ENCODE assay signal across 8 mouse cellular contexts in genomic region chr6:83571840-83572667, GRCm38 (mm10). TPM values are rescaled to one million over a fixed set of nuclear protein-coding genes. Genes with fewer than 3 reads are reported as not detected.
DNase-seq lines count a peak whose midpoint lies in the region; ATAC-seq lines count a peak whose summit lies in the region.

No protein-coding gene starts in this region.

- H3K9ac ChIP-seq in lung, embryonic 16.5 days (ENCODE audit: low read length) = peak overlapping the region; percentile 74

- H3K4me1 ChIP-seq in lung, embryonic 16.5 days (replicated peaks; ENCODE audit: control insufficient read depth, insufficient read depth, low read length) = peaks cover 8% of the 10 kb centered on the region

- H3K27ac ChIP-seq in lung, embryonic 16.5 days (ENCODE audit: low read length) = peak overlapping the region; percentile 36

- H3K9me3 ChIP-seq in lung, embryonic 16.5 days (ENCODE audit: control insufficient read depth, low read length) = no peaks in the 10 kb centered on the region

- no peaks in the 10 kb centered on the region for H3K27me3 ChIP-seq in lung, embryonic 16.5 days (ENCODE audit: control insufficient read depth, insufficient read depth, low read depth, low read length)

- peak; percentile 93 for DNase-seq in MEL-GATA-1-ER (ENCODE audit: extremely low read depth, low read depth)
- peak; percentile 86 for DNase-seq in cerebellum, adult 8-10 months
- DNase-seq in forelimb bud, embryonic 11.5 days (ENCODE audit: low read depth, low spot score) = peak; percentile 90
- peak; percentile 84 for DNase-seq in layer of hippocampus, adult 9-10 months (ENCODE audit: low spot score)
- peak; percentile 69 for DNase-seq in ovary, postnatal 10 days (ENCODE audit: low spot score)
- DNase-seq in thymus, postnatal 10 days (ENCODE audit: low spot score in 2 of 2) = peak; percentile 79 to 80

- peak overlapping the region; percentile 55 for H3K4me2 ChIP-seq in lung, embryonic 16.5 days (ENCODE audit: low read depth, low read length)

- H3K4me3 ChIP-seq in lung, embryonic 16.5 days (ENCODE audit: low read length) = peak overlapping the region; percentile 68

- peak; percentile 98 for ATAC-seq in hematopoietic stem cell, adult 5-6 weeks (replicated peaks in 1 of 2; ENCODE audit: insufficient read depth in 1 of 2, low FRiP score in 2 of 2, low TSS enrichment in 1 of 2, low read depth in 1 of 2, poor library complexity in 2 of 2, severe bottlenecking in 2 of 2)
- ATAC-seq in lung, embryonic 16.5 days (ENCODE audit: low read depth) = peak; percentile 97

- H3K36me3 ChIP-seq in lung, embryonic 16.5 days (ENCODE audit: control insufficient read depth, insufficient read depth, low read length) = no peaks in the 10 kb centered on the region

- 4% methylated on average over 37 of the region's 37 CpGs for WGBS in lung, embryonic 16.5 days

RNA-seq across cellular contexts. Expression of gene Stambp, which starts 0.5 kb away (rescaled TPM):
- 6.0 and 10.6 TPM in 2 replicates for total RNA-seq in hematopoietic stem cell, adult 5-6 weeks (2017)
- polyA plus RNA-seq in lung, embryonic 16.5 days (2015; fragmentation: Nextera tagmentation; extraction: Ambion mirVana) = 25.8 and 28.0 TPM in 2 replicates

RNA-seq across cellular contexts. Expression of gene Actg2, which starts 36.0 kb away (rescaled TPM):
- not detected in 2 replicates for total RNA-seq in hematopoietic stem cell, adult 5-6 weeks (2017)
- 123 and 128 TPM in 2 replicates for polyA plus RNA-seq in lung, embryonic 16.5 days (2015; fragmentation: Nextera tagmentation; extraction: Ambion mirVana)

Comparison
In these comparisons a context has a peak if more than half of its experiments do, and no peak if none do; other contexts are left out.
1. Peak in every context shown above with its lines: DNase-seq, ATAC-seq, H3K4me3 ChIP-seq and H3K27ac ChIP-seq.